Comparison of ENCODE assay signal across 8 mouse cellular contexts in the genomic region with DNA sequence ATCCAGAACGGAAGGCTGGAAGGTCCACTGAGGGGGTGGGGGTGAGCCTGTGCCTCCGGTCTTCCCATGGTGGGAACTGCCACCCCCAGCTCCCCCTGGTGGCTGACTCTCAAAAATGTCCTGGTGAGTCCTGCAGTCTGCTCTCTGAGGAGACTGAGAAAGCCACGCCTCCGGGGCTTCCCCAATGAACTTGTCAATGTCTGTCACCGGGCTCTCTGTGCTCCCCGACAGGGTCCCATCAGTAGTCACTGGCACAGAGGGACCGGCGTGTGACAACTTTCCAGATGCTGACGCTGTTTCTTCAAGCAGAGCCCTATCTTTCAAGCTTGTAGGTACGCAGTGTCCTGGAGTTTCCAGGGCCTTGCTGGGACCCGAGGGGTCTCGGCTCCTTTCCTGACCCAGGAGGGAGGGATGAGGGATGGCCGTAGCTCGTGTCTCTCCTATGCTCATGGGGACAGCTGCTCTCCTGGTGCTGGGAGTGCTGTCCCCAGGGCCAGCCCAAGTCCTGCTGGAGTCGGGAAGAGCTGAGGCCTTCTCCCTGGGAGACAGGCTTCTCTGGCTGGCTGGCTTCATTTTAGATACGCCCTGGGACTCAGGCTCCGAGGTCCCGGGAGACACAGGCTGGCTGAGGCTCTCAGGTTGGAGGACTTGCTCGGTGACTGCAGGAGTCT. TPM values are rescaled to one million over a fixed set of nuclear protein-coding genes. Genes with fewer than 3 reads are reported as not detected.
DNase-seq lines count a peak whose midpoint lies in the region; ATAC-seq lines count a peak whose summit lies in the region.

No protein-coding gene starts in this region.

- H3K4me3 ChIP-seq in hindbrain, embryonic 13.5 days = peak overlapping the region; percentile 22

- 2% methylated on average over 19 of the region's 19 CpGs for WGBS in hindbrain, embryonic 13.5 days

- H3K4me1 ChIP-seq in hindbrain, embryonic 13.5 days (replicated peaks) = peaks cover 20% of the 10 kb centered on the region

- peaks cover 19% of the 10 kb centered on the region for H3K27me3 ChIP-seq in hindbrain, embryonic 13.5 days

- H3K9me3 ChIP-seq in hindbrain, embryonic 13.5 days = no peaks in the 10 kb centered on the region

- DNase-seq in R1 (ENCODE audit: low read depth, low spot score) = peak; percentile 93
- peak; percentile 73 to 81 for DNase-seq in cerebellum, postnatal 14 days
- DNase-seq in frontal cortex, postnatal 14 days (ENCODE audit: low spot score in 2 of 2) = peak; percentile 58 to 76
- DNase-seq in layer of hippocampus, postnatal 36 days = peak; percentile 66 to 68
- DNase-seq in lung, postnatal 36 days = peak; percentile 93
- peak; percentile 93 for DNase-seq in retina, postnatal 1 day
- peak; percentile 52 for DNase-seq in urinary bladder, adult 2 months (ENCODE audit: low spot score)

- H3K36me3 ChIP-seq in hindbrain, embryonic 13.5 days = peaks cover 3% of the 10 kb centered on the region; the same call in 1 of the 2 replicates

- H3K27ac ChIP-seq in hindbrain, embryonic 13.5 days = 0 out of 2 replicates have a peak overlapping the region, but pooled peaks have one; percentile 40

- peak overlapping the region; percentile 50 for H3K4me2 ChIP-seq in hindbrain, embryonic 13.5 days

- peak; percentile 68 for ATAC-seq in hindbrain, embryonic 13.5 days (ENCODE audit: low FRiP score)

- H3K9ac ChIP-seq in hindbrain, embryonic 13.5 days = peak overlapping the region; percentile 55

RNA-seq across cellular contexts. Expression of a gene that starts 54.1 kb away (rescaled TPM):
- polyA plus RNA-seq in hindbrain, embryonic 13.5 days (2015; fragmentation: Nextera tagmentation; extraction: Ambion mirVana) = not detected in 2 replicates
- 1 to 10 TPM in 1 of 2 experiments, not detected in 1; 2.0 TPM for total RNA-seq in layer of hippocampus, postnatal 36 days (2021)
- 0.19 TPM in 1 of 2 replicates, not detected in the other for polyA plus RNA-seq in urinary bladder, adult 2 months (2012; rRNA removed)

RNA-seq across cellular contexts. Expression of a gene that starts 54.5 kb away (rescaled TPM):
- 67.1 and 75.1 TPM in 2 replicates for polyA plus RNA-seq in hindbrain, embryonic 13.5 days (2015; fragmentation: Nextera tagmentation; extraction: Ambion mirVana)
- 10 to 100 TPM; 92.1 to 99.2 TPM for total RNA-seq in layer of hippocampus, postnatal 36 days (2021)
- polyA plus RNA-seq in urinary bladder, adult 2 months (2012; rRNA removed) = 118 and 141 TPM in 2 replicates

Comparison
In these comparisons a context has a peak if more than half of its experiments do, and no peak if none do; other contexts are left out.
1. Peak in every context shown above with its lines: DNase-seq, ATAC-seq, H3K4me3 ChIP-seq and H3K27ac ChIP-seq.